Mouse (Mus musculus): ENCODE data around the gene Otub1. TPM values are rescaled to one million over a fixed set of nuclear protein-coding genes. Genes with fewer than 3 reads are reported as not detected.
A peak's percentile ranks its signal among the peaks of the same experiment; 100 is the strongest.

The Otub1 gene
- total and polyA plus RNA-seq, 3 experiments = 46.4 to 153 (median 91.4) TPM

DNA sequence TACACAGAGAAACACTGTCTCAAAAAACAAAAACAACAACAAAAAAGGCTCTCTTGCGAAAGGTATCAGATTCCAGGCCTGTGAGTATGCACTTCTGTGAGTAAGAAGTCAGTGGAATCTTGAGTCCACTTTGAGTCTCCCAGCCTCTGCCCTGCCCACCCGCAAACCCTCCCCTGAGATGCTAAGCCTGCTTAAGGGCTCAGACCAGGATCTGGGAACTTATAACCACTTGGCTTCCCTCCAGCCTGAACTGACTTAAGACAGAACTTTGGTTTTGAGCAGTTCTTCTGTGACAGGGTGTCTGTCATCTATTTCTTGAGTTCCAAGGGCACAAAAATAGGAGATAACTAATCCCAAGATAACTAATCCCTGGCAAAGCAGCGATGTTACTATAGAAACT lies 6.9 kb upstream of the Otub1 start:
- Histone ChIP-seq H3K36me3 (replicated peaks) (peaks cover 73% of the 10 kb centered on the region), H3K4me1 (ENCODE audit: insufficient read depth, low read depth, low read length) (peaks cover 45% of the 10 kb centered on the region), H3K9me3 (replicated peaks) (no peaks in the 10 kb centered on the region), H3K27me3 (ENCODE audit: insufficient read depth, low read length) (no peaks in the 10 kb centered on the region), H3K4me3 (ENCODE audit: low read depth, low read length) (no peak overlapping the region)
- DNase-seq (ENCODE audit: low spot score) (no peak), ATAC-seq (ENCODE audit: extremely low read depth, insufficient number of reproducible peaks, low FRiP score, poor library complexity, severe bottlenecking) (no peak)
- TF ChIP-seq TAL1 (conservative IDR thresholded peaks at IDR 0.05; ENCODE audit: low read depth, low read length) (no peak), GATA2 (IDR thresholded peaks at IDR 0.05; ENCODE audit: borderline replicate concordance, low read depth, low read length) (no peak), CTCF (IDR thresholded peaks at IDR 0.05; ENCODE audit: low read depth, low read length) (no peak), GATA1 (IDR thresholded peaks at IDR 0.05; ENCODE audit: borderline replicate concordance, low read length) (no peak), POLR2AphosphoS5 (IDR thresholded peaks at IDR 0.05; ENCODE audit: insufficient replicate concordance, low read depth, low read length) (no peak)

- peaks cover 42% of the 10 kb centered on the region for H3K4me1 ChIP-seq (ENCODE audit: insufficient read depth, low read depth, low read length)
- H3K4me3 ChIP-seq (ENCODE audit: low read depth, low read length) = no peak overlapping the region
- no peaks in the 10 kb centered on the region for H3K9me3 ChIP-seq (replicated peaks)
- H3K27me3 ChIP-seq (ENCODE audit: insufficient read depth, low read length) = no peaks in the 10 kb centered on the region
- DNase-seq (ENCODE audit: low spot score) (no peak), ATAC-seq (ENCODE audit: extremely low read depth, insufficient number of reproducible peaks, low FRiP score, poor library complexity, severe bottlenecking) (no peak)
- TF ChIP-seq POLR2AphosphoS5 (IDR thresholded peaks at IDR 0.05; ENCODE audit: insufficient replicate concordance, low read depth, low read length) (no peak), TAL1 (conservative IDR thresholded peaks at IDR 0.05; ENCODE audit: low read depth, low read length) (no peak), GATA1 (IDR thresholded peaks at IDR 0.05; ENCODE audit: borderline replicate concordance, low read length) (no peak), GATA2 (IDR thresholded peaks at IDR 0.05; ENCODE audit: borderline replicate concordance, low read depth, low read length) (no peak), CTCF (IDR thresholded peaks at IDR 0.05; ENCODE audit: low read depth, low read length) (no peak)
- H3K36me3 ChIP-seq (replicated peaks) = peaks cover 73% of the 10 kb centered on the region
These were observed 6.1 kb upstream of the Otub1 start for GRCm38 (mm10) chr19:7212216-7212615.

DNA sequence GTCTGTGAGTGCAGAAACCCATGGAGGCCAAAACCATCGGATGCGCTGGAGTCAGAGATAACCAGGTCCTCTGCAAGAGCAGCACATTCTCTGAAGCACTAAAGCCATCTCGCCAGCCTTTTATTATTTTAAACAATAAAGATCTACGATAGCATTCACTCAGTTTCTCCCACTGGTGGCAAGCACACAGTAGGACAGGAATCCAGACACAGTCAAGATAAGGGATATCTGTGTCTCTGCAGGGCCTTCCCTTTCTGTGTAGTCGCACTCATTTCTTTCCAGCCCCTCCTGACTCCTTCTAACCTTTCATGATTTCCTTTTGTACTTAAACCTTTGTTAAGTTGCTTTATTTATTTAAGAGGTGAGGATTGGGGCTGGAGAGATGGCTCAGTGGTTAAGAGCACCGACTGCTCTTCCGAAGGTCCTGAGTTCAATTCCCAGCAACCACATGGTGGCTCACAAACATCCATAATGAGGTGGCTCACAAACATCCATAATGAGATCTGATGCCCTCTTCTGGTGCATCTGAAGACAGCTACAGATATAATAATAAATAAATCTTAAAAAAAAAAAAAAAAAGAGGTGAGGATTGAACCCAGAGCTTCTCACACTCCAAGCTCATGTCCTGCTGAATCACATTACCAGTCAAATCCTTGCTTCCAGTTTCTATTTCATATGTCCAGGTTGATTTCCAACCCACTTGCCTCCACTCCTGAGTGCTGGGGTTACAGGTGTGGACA lies 4.0 kb upstream of the Otub1 start:
- peaks cover 57% of the 10 kb centered on the region for H3K36me3 ChIP-seq (replicated peaks)
- ATAC-seq (ENCODE audit: extremely low read depth, insufficient number of reproducible peaks, low FRiP score, poor library complexity, severe bottlenecking) (no peak), DNase-seq (ENCODE audit: low spot score) (no peak)
- H3K4me3 ChIP-seq (ENCODE audit: low read depth, low read length) = no peak overlapping the region
- no peak for TF ChIP-seq POLR2AphosphoS5 (IDR thresholded peaks at IDR 0.05; ENCODE audit: insufficient replicate concordance, low read depth, low read length)
- no peak for TF ChIP-seq CTCF (IDR thresholded peaks at IDR 0.05; ENCODE audit: low read depth, low read length)
- no peak for TF ChIP-seq GATA2 (IDR thresholded peaks at IDR 0.05; ENCODE audit: borderline replicate concordance, low read depth, low read length)
- TF ChIP-seq TAL1 (conservative IDR thresholded peaks at IDR 0.05; ENCODE audit: low read depth, low read length) = no peak
- no peak for TF ChIP-seq GATA1 (IDR thresholded peaks at IDR 0.05; ENCODE audit: borderline replicate concordance, low read length)
- H3K9me3 ChIP-seq (replicated peaks) = no peaks in the 10 kb centered on the region
- H3K4me1 ChIP-seq (ENCODE audit: insufficient read depth, low read depth, low read length) = peaks cover 44% of the 10 kb centered on the region
- no peaks in the 10 kb centered on the region for H3K27me3 ChIP-seq (ENCODE audit: insufficient read depth, low read length)

- TF ChIP-seq POLR2AphosphoS5 (IDR thresholded peaks at IDR 0.05; ENCODE audit: insufficient replicate concordance, low read depth, low read length) = no peak
- TF ChIP-seq GATA2 (IDR thresholded peaks at IDR 0.05; ENCODE audit: borderline replicate concordance, low read depth, low read length) = no peak
- TF ChIP-seq TAL1 (conservative IDR thresholded peaks at IDR 0.05; ENCODE audit: low read depth, low read length) = no peak
- TF ChIP-seq GATA1 (IDR thresholded peaks at IDR 0.05; ENCODE audit: borderline replicate concordance, low read length) = no peak
- no peak for TF ChIP-seq CTCF (IDR thresholded peaks at IDR 0.05; ENCODE audit: low read depth, low read length)
- Histone ChIP-seq H3K9me3 (replicated peaks) (no peaks in the 10 kb centered on the region), H3K4me3 (ENCODE audit: low read depth, low read length) (peak overlapping the region; percentile 93), H3K4me1 (ENCODE audit: insufficient read depth, low read depth, low read length) (peaks cover 44% of the 10 kb centered on the region), H3K27me3 (ENCODE audit: insufficient read depth, low read length) (no peaks in the 10 kb centered on the region), H3K36me3 (replicated peaks) (peaks cover 56% of the 10 kb centered on the region)
- DNase-seq (ENCODE audit: low spot score) (no peak), ATAC-seq (ENCODE audit: extremely low read depth, insufficient number of reproducible peaks, low FRiP score, poor library complexity, severe bottlenecking) (no peak)
These were observed 790 bp downstream of the Otub1 start for GRCm38 (mm10) chr19:7205326-7205725.

DNA sequence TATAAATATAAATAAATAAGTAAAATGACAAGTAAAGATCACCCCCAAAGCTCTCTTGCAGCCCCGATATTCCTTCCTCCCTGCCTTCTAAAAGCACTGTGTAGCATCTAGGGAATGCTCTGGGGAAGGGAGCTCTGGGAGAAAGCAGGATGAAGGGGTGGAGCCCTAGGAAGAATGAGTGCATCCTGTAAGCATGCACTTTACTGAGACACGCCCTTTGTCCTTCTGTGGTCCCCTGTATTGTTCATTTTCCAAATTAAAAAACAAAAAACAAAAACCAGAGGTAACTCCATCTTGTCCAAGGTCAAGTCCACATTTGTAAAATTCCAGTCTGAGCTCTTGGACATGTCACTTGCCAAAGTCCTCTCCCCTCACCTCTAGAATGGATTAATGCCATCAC lies 1.2 kb downstream of the Otub1 start:
- ATAC-seq (ENCODE audit: extremely low read depth, insufficient number of reproducible peaks, low FRiP score, poor library complexity, severe bottlenecking) (no peak), DNase-seq (ENCODE audit: low spot score) (no peak)
- peaks cover 46% of the 10 kb centered on the region for H3K4me1 ChIP-seq (ENCODE audit: insufficient read depth, low read depth, low read length)
- H3K27me3 ChIP-seq (ENCODE audit: insufficient read depth, low read length) = no peaks in the 10 kb centered on the region
- TF ChIP-seq GATA2 (IDR thresholded peaks at IDR 0.05; ENCODE audit: borderline replicate concordance, low read depth, low read length) (no peak), CTCF (IDR thresholded peaks at IDR 0.05; ENCODE audit: low read depth, low read length) (no peak), GATA1 (IDR thresholded peaks at IDR 0.05; ENCODE audit: borderline replicate concordance, low read length) (no peak), TAL1 (conservative IDR thresholded peaks at IDR 0.05; ENCODE audit: low read depth, low read length) (no peak), POLR2AphosphoS5 (IDR thresholded peaks at IDR 0.05; ENCODE audit: insufficient replicate concordance, low read depth, low read length) (no peak)
- H3K9me3 ChIP-seq (replicated peaks) = no peaks in the 10 kb centered on the region
- H3K36me3 ChIP-seq (replicated peaks) = peaks cover 58% of the 10 kb centered on the region
- H3K4me3 ChIP-seq (ENCODE audit: low read depth, low read length) = peak overlapping the region; percentile 93

DNA sequence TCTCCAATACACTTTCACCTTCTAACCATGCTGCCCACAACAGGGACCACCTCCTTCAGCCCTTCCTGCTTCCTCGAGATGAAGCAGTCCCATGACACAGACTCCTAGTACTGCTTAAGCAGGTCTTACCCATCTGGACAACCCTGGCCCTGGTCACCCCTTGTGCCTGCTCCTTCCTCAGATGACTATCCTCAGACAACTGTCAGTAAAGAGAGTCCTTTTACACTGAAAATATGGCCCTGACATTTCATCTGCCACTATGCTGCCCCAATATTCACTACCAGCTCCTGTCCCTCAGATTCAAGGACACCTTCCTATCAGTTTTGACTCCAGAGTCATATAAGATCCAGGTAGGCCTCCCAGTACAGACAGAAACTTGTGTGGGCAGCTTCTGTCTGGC lies 5.7 kb downstream of the Otub1 start:
- no peaks in the 10 kb centered on the region for H3K9me3 ChIP-seq (replicated peaks)
- H3K4me1 ChIP-seq (ENCODE audit: insufficient read depth, low read depth, low read length) = peaks cover 68% of the 10 kb centered on the region
- DNase-seq (ENCODE audit: low spot score) = no peak
- H3K36me3 ChIP-seq (replicated peaks) = peaks cover 92% of the 10 kb centered on the region
- no peak overlapping the region for H3K4me3 ChIP-seq (ENCODE audit: low read depth, low read length)
- no peak for ATAC-seq (ENCODE audit: extremely low read depth, insufficient number of reproducible peaks, low FRiP score, poor library complexity, severe bottlenecking)
- no peak for TF ChIP-seq TAL1 (conservative IDR thresholded peaks at IDR 0.05; ENCODE audit: low read depth, low read length)
- no peak for TF ChIP-seq GATA1 (IDR thresholded peaks at IDR 0.05; ENCODE audit: borderline replicate concordance, low read length)
- no peak for TF ChIP-seq GATA2 (IDR thresholded peaks at IDR 0.05; ENCODE audit: borderline replicate concordance, low read depth, low read length)
- no peaks in the 10 kb centered on the region for H3K27me3 ChIP-seq (ENCODE audit: insufficient read depth, low read length)

Measured in G1E (cell line).